15 mouse cellular contexts compared by ENCODE assay signal in the genomic region with DNA sequence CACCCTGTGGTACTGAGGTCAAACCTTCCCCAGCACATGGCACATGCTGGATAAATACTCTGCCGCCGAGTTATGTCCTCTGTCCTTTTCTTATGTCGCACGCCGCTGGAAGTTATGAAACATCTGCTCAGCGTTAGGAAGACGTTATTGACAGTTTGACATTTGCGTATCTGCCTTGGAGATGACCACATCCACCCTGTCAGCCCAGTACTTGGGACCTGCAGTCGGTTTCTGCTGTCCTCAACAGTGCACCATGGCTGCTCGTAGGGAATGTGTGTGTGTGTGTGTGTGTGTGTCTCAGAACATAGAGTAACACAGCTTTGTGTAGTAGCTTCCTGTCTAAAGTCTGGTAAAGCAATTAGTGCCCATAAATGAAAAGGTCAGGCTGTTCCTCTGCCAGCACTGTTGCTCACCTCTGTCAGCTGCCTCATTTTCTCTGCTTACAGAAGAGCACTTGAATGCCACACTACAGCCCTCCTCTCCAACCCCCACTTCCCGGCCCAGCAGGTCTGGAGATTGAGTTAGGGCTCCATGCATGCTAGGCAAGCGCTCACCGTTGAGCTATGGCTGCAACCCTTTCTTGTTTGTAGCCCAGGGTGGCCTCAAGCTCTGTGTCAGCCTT. TPM values are rescaled to one million over a fixed set of nuclear protein-coding genes. Genes with fewer than 3 reads are reported as not detected.
DNase-seq lines count a peak whose midpoint lies in the region; ATAC-seq lines count a peak whose summit lies in the region.
"Had no signal": no experiment of that assay in that cellular context is flagged by ENCODE, and none has a peak within 500 bp of the region (broad histone marks: within the 10 kb centered on the region; RNA-seq: fewer than 3 reads in every experiment).

No protein-coding gene starts in this region.

- H3K27ac ChIP-seq in midbrain, embryonic 14.5 days (replicated peaks; ENCODE audit: low read depth, low read length), result no peak overlapping the region
- H3K27ac ChIP-seq: neural tube, embryonic 12.5 days had no signal

- H3K9ac ChIP-seq in midbrain, embryonic 14.5 days (replicated peaks; ENCODE audit: low read length), result no peak overlapping the region
- H3K9ac ChIP-seq: neural tube, embryonic 12.5 days had no signal

- DNase-seq in heart, adult 18-20 months, result peak; percentile 20 to 29
- no peak for DNase-seq in heart, postnatal 4 days
- peak; percentile 34 to 46 for DNase-seq in lung, adult 18-20 months
- DNase-seq in lung, postnatal 14 days, result no peak
- peak; percentile 14 for DNase-seq in lung, postnatal 10 days
- DNase-seq in kidney, postnatal 10 days, result no peak
- no peak for DNase-seq in midbrain, embryonic 14.5 days
- DNase-seq: adrenal gland, postnatal 14 days; cerebellum, postnatal 14 days; kidney, adult 9 months; left cerebral cortex, postnatal 4 days; thymus, adult 2 months had no signal

- H3K4me1 ChIP-seq in midbrain, embryonic 14.5 days (ENCODE audit: control insufficient read depth, insufficient read depth, low read length), result peaks cover 4% of the 10 kb centered on the region; the same call in 1 of the 2 replicates

- ATAC-seq in midbrain, embryonic 14.5 days (ENCODE audit: low FRiP score, low TSS enrichment), result no peak
- ATAC-seq: forebrain, embryonic 16.5 days; inflammation-experienced regulatory T-cells, adult 6 months had no signal

- H3K27me3 ChIP-seq in midbrain, embryonic 14.5 days (ENCODE audit: control insufficient read depth, insufficient read depth, low read length), result no peaks in the 10 kb centered on the region
- H3K27me3 ChIP-seq: neural tube, embryonic 12.5 days had no signal

- H3K36me3 ChIP-seq in midbrain, embryonic 14.5 days (ENCODE audit: control insufficient read depth, insufficient read depth, low read length), result peaks cover 5% of the 10 kb centered on the region; the same call in 1 of the 2 replicates

- no peak overlapping the region for H3K4me2 ChIP-seq in midbrain, embryonic 14.5 days (ENCODE audit: low read length)
- H3K4me2 ChIP-seq: neural tube, embryonic 12.5 days had no signal

- 87% methylated on average over 13 of the region's 13 CpGs for WGBS in midbrain, embryonic 14.5 days

- H3K4me3 ChIP-seq in midbrain, embryonic 14.5 days (replicated peaks; ENCODE audit: low read depth, low read length), result no peak overlapping the region
- H3K4me3 ChIP-seq: neural tube, embryonic 12.5 days had no signal

- no peaks in the 10 kb centered on the region for H3K9me3 ChIP-seq in midbrain, embryonic 14.5 days (ENCODE audit: control insufficient read depth, low read length)
- H3K9me3 ChIP-seq: neural tube, embryonic 12.5 days had no signal

RNA-seq across cellular contexts. Expression of a gene that starts 11.5 kb away (rescaled TPM):
- 1 to 10 TPM; 6.9 to 7.1 TPM for total RNA-seq in heart, adult 18-20 months (2021)
- total RNA-seq in heart, postnatal 4 days (2021), result 10 to 100 TPM; 13.3 to 14.0 TPM
- 25.9 and 30.2 TPM in 2 replicates for polyA plus RNA-seq in midbrain, embryonic 14.5 days (2014; fragmentation: Nextera tagmentation; extraction: Ambion mirVana)

Comparison
In these comparisons a context has a peak if more than half of its experiments do, and no peak if none do; other contexts are left out.
1. DNase-seq: peak in heart, adult 18-20 months (2 of 2), lung, adult 18-20 months (2 of 2) and lung, postnatal 10 days (single experiment); none in heart, postnatal 4 days (single experiment), lung, postnatal 14 days (single experiment), kidney, postnatal 10 days (single experiment) and midbrain, embryonic 14.5 days (single experiment).